Mouse (Mus musculus) kidney, adult 2 months (tissue): ENCODE results near the gene Myl3.
A peak's percentile ranks its signal among the peaks of the same experiment; 100 is the strongest.

Experiments
- CTCF ChIP-seq: fragments of 200-500 bp; conservative IDR thresholded peaks from 2 replicates; pipeline ENCODE4 v1.5.1; 2011; ENCODE audit warnings: low read depth, mild to moderate bottlenecking, control low read depth, low read length, moderate library complexity, mixed read lengths; ENCODE audit not compliant: insufficient read depth, insufficient read length
- POLR2A ChIP-seq: fragments of 200-500 bp; IDR thresholded peaks from one replicate; pipeline ENCODE4 v1.6.1; 2011; ENCODE audit warnings: low read depth, low read length, control low read depth

GRCm38 (mm10) chr9:110778559-110778958, 36.9 kb downstream of the Myl3 start:
- TF ChIP-seq POLR2A (no peak), CTCF (0 out of 2 replicates have a peak, but pooled peaks have one; percentile 3)
